Mouse (Mus musculus): ENCODE results near the gene Nos1. TPM values are rescaled to one million over a fixed set of nuclear protein-coding genes. Genes with fewer than 3 reads are reported as not detected.
A peak's percentile ranks its signal among the peaks of the same experiment; 100 is the strongest.

Nos1 gene
- polyA plus RNA-seq, 1 experiment from 2014 or later: 1.4 TPM

DNA sequence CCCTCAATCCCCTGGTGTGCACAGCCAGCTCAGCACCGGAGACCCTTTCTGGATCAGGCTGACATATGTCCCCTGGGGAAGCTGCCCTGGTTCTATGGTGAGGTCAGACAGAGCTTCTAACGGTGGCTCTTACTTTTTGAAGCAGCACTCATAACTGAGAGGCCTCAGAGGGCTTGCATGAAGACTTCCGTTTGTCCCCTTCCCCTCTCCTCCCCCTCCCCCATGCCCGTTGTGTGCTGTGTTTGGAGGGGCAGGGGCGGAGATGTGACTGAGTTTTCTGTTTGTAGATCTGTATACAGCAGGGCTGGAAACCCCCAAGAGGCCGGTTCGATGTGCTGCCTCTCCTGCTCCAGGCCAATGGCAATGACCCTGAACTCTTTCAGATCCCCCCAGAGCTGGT lies 122.7 kb downstream of the Nos1 start:
- ATAC-seq (ENCODE audit: insufficient read depth, low FRiP score, low read depth): no peak
- Histone ChIP-seq H3K4me1 (no peaks in the 10 kb centered on the region), H3K27ac (no peak overlapping the region), H3K9ac (no peak overlapping the region), H3K9me3 (no peaks in the 10 kb centered on the region), H3K36me3 (no peaks in the 10 kb centered on the region), H3K27me3 (replicated peaks) (no peaks in the 10 kb centered on the region), H3K4me3 (replicated peaks) (no peak overlapping the region), H3K4me2 (no peak overlapping the region)
- 39% methylated on average over 7 of the region's 7 CpGs for WGBS

DNA sequence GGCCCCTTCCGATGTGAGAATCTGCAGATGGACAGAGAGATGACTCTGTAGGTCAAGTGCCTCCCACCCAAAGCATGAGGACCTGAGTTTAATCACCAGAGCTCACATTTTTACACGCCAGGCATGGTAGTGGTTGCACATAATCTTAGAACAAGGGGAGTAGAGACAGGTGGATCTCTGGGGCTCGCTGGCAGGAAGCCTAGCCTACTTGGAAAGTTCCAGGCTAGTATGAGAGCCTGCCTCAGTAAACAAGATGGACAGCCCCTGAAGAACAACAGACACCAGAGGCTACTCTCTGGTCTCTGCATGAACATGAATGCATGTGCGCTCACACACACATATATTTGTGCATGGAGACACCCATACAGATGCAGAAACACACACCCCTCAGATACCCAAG lies 124.9 kb downstream of the Nos1 start:
- 78% methylated on average over 4 of the region's 4 CpGs for WGBS
- Histone ChIP-seq H3K36me3 (no peaks in the 10 kb centered on the region), H3K9me3 (no peaks in the 10 kb centered on the region), H3K4me1 (no peaks in the 10 kb centered on the region), H3K9ac (no peak overlapping the region), H3K27me3 (replicated peaks) (no peaks in the 10 kb centered on the region), H3K4me2 (no peak overlapping the region), H3K4me3 (replicated peaks) (no peak overlapping the region), H3K27ac (no peak overlapping the region)
- no peak for ATAC-seq (ENCODE audit: insufficient read depth, low FRiP score, low read depth)

DNA sequence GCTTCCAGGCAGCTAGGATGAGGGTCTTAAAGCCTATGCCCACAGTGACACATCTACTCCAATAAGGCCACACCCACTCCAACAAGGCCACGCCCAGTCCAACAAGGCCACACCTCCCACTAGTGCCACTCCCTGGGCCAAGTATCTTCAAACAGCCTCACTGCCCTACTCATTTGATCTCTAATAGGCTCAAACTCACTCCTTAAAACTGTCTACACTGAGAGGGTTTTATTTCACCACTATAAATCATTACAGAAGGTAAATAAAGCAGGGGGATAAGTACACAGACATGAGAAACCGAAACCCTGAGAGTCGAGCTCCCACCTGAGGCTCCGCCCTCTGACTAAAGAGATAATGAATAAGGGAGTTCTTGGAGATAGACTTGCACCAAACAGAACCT lies 128.7 kb downstream of the Nos1 start:
- no peak for ATAC-seq (ENCODE audit: insufficient read depth, low FRiP score, low read depth)
- 46% methylated on average over 4 of the region's 4 CpGs for WGBS
- Histone ChIP-seq H3K4me2 (no peak overlapping the region), H3K4me1 (no peaks in the 10 kb centered on the region), H3K27ac (no peak overlapping the region), H3K9me3 (no peaks in the 10 kb centered on the region), H3K9ac (no peak overlapping the region), H3K4me3 (replicated peaks) (no peak overlapping the region), H3K36me3 (no peaks in the 10 kb centered on the region), H3K27me3 (replicated peaks) (no peaks in the 10 kb centered on the region)

DNA sequence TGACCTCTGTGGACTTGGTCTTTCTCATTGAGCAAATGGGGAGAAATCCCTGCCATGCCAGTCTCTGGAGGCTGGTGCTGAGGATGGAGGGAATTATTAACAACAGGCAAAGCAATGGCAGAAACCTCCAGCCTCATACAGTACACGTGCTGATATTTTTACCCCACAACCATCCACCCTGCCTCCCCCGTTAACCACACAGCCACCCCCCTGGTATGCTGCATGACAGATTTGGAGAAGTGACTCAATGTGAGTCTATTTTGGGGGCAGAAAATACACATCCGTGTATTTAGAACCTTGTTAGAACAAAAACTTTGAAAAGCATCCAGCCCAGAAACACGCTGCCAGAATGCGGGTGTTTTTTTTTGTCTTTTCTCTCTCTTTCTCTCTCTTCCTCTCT lies 135.5 kb downstream of the Nos1 start:
- Histone ChIP-seq H3K27me3 (replicated peaks) (no peaks in the 10 kb centered on the region), H3K4me2 (no peak overlapping the region), H3K4me1 (no peaks in the 10 kb centered on the region), H3K27ac (no peak overlapping the region), H3K9ac (no peak overlapping the region), H3K4me3 (replicated peaks) (no peak overlapping the region), H3K9me3 (no peaks in the 10 kb centered on the region), H3K36me3 (no peaks in the 10 kb centered on the region)
- no peak for ATAC-seq (ENCODE audit: insufficient read depth, low FRiP score, low read depth)
- WGBS: 81% methylated on average over 5 of the region's 5 CpGs

DNA sequence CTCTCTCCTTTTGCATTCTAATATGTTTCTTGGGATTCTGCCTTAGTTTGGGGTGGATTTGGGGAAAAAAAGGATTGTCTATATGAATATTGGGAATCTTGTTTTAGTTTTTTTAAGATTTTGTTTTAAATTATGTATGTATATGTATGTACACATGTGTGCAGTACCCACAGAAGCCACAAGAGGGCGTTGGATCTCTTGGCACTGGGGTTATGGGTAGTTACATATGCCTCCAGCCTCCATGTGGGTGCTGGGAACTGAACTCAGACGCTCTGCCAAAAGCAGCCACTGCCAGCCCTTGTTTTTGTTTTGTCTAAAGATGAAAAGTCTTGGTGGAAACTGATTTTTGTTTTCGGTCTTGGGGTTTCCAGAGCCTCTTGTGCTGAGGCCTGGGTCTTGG lies 136.1 kb downstream of the Nos1 start:
- H3K4me2 ChIP-seq: no peak overlapping the region
- H3K36me3 ChIP-seq: no peaks in the 10 kb centered on the region
- H3K27me3 ChIP-seq (replicated peaks): no peaks in the 10 kb centered on the region
- H3K9ac ChIP-seq: no peak overlapping the region
- 63% methylated on average over 3 of the region's 3 CpGs for WGBS
- ATAC-seq (ENCODE audit: insufficient read depth, low FRiP score, low read depth): no peak
- H3K27ac ChIP-seq: no peak overlapping the region
- no peaks in the 10 kb centered on the region for H3K4me1 ChIP-seq
- no peak overlapping the region for H3K4me3 ChIP-seq (replicated peaks)
- H3K9me3 ChIP-seq: no peaks in the 10 kb centered on the region

DNA sequence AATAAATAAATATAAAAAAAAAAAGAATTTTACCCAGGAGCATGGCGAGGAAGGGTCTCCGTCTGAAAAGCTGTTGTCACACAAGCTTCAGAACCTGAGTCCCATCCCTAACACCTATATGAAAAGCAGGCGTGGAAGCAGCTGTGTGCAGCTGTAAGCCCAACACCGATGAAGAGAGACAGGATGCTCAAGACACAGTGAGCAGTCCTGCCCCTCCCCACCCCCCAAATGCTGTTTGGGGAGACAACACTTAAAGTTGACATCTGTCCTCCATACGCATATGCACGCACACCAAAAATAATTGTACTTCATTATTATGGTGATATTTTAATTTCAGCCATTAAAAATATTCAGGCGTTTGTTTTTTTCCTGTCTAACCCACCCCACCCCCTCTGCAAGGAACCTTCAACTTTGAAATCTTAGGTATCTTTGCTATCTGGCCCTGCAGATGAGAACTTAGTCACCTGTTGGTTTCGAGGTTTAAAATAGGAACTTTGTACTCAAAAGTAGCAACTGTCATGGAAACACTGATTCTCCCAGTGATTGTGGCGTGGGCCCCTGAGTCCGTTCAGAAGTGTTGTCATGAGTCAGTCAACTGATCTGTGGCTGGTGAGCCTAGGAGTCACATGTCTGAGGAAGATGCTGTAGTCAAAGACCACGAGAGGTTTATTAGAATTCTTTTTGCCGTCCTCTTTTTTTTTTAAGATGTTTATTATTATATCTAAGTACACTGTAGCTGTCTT lies 141.1 kb downstream of the Nos1 start:
- H3K4me2 ChIP-seq: no peak overlapping the region
- H3K27ac ChIP-seq: no peak overlapping the region
- H3K27me3 ChIP-seq (replicated peaks): no peaks in the 10 kb centered on the region
- no peaks in the 10 kb centered on the region for H3K9me3 ChIP-seq
- 82% methylated on average over 12 of the region's 12 CpGs for WGBS
- H3K36me3 ChIP-seq: no peaks in the 10 kb centered on the region
- H3K4me3 ChIP-seq (replicated peaks): no peak overlapping the region
- no peaks in the 10 kb centered on the region for H3K4me1 ChIP-seq
- ATAC-seq (ENCODE audit: insufficient read depth, low FRiP score, low read depth): no peak
- no peak overlapping the region for H3K9ac ChIP-seq

DNA sequence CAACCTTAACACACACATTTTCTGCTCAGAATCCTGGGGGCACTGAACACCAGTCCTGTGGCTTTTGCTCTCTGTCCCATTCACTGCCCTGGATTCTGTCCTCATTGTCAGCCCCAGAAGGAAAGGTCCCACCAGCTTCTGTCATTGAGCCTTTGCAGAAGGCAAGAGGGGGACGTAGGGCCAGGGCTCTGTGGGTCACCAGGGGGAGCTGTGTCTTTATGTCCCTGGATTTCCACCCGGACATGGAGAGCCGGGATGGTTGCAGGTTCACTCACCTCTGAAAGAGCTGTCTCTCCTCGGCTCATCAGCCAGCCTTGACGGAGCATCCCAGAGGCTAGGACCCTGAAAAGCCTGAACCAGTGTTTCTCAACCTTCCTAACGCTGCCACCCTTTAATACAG lies 142.9 kb downstream of the Nos1 start:
- H3K4me1 ChIP-seq: no peaks in the 10 kb centered on the region
- no peak for ATAC-seq (ENCODE audit: insufficient read depth, low FRiP score, low read depth)
- 31% methylated on average over 6 of the region's 6 CpGs for WGBS
- no peak overlapping the region for H3K27ac ChIP-seq
- H3K4me3 ChIP-seq (replicated peaks): no peak overlapping the region
- H3K27me3 ChIP-seq (replicated peaks): no peaks in the 10 kb centered on the region
- H3K4me2 ChIP-seq: no peak overlapping the region
- no peaks in the 10 kb centered on the region for H3K9me3 ChIP-seq
- H3K36me3 ChIP-seq: no peaks in the 10 kb centered on the region
- H3K9ac ChIP-seq: no peak overlapping the region

DNA sequence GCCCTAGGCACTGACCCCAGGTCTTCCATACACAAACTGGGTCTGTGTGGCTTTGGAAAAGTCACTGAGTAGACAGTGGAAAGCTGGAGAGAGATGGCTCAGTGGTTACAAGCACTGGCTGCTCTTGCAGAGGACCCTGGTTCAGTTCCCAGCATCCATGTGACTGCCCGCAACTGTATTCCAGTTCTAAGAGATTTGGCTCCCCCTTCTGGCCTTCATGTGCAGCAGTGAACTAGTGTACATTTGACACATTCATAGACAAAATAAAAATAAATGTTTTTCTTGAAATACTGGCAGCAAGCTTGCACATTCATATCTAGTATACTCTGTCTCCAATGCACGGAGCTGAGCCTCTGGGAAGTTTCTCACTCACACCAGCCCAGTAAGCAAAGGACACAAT lies 147.7 kb downstream of the Nos1 start:
- no peak overlapping the region for H3K4me3 ChIP-seq (replicated peaks)
- 89% methylated on average over 2 of the region's 2 CpGs for WGBS
- no peak overlapping the region for H3K9ac ChIP-seq
- H3K4me1 ChIP-seq: no peaks in the 10 kb centered on the region
- H3K4me2 ChIP-seq: no peak overlapping the region
- no peaks in the 10 kb centered on the region for H3K36me3 ChIP-seq
- no peak overlapping the region for H3K27ac ChIP-seq
- ATAC-seq (ENCODE audit: insufficient read depth, low FRiP score, low read depth): no peak
- no peaks in the 10 kb centered on the region for H3K27me3 ChIP-seq (replicated peaks)
- H3K9me3 ChIP-seq: no peaks in the 10 kb centered on the region

DNA sequence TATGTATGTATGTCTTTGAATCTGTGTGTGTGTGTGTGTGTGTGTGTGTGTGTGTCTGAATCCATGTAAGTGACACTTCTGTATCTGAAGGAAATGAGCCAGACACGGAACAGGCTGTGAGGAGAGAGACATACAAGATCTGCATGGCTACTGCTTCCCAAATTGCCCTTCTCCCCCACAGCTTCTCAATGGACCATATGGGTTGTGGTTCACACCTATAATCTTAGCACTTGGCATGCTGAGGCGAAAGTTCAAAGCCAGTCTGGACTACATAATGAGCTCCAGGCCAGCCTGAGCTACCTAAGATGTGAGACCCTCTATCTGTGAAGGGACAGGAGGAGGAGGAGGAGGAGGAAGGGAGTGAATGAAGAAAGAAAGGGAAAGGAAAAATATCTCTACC lies 151.4 kb downstream of the Nos1 start:
- ATAC-seq (ENCODE audit: insufficient read depth, low FRiP score, low read depth): no peak
- Histone ChIP-seq H3K36me3 (no peaks in the 10 kb centered on the region), H3K27me3 (replicated peaks) (peaks cover 1% of the 10 kb centered on the region; the same call in 1 of the 2 replicates), H3K4me2 (no peak overlapping the region), H3K4me3 (replicated peaks) (no peak overlapping the region), H3K27ac (no peak overlapping the region), H3K9me3 (no peaks in the 10 kb centered on the region), H3K4me1 (no peaks in the 10 kb centered on the region), H3K9ac (no peak overlapping the region)
- 82% methylated on average over 2 of the region's 2 CpGs for WGBS

DNA sequence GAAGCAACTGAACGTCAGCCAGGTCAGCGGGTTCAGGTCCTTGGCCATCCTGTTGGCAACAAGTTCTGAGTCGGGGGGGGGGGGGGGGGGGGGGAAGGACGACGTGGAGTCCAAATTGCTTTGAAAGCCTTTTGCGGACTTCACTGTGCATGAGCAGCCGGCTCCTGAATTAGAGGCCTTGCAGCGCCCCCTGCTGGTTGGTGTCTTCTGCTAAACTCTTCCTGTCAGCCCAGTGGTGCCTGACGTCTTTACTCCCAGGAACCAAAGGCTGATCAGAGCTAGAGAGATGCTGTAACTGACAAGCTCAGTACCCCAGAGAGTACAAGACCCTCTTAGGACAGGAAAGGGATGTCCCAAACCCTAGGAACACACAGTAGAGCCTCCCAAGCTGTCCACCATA lies 152.0 kb downstream of the Nos1 start:
- H3K4me1 ChIP-seq: no peaks in the 10 kb centered on the region
- H3K9me3 ChIP-seq: no peaks in the 10 kb centered on the region
- peaks cover 3% of the 10 kb centered on the region; the same call in 1 of the 2 replicates for H3K27me3 ChIP-seq (replicated peaks)
- no peak overlapping the region for H3K4me3 ChIP-seq (replicated peaks)
- H3K4me2 ChIP-seq: no peak overlapping the region
- H3K36me3 ChIP-seq: no peaks in the 10 kb centered on the region
- no peak for ATAC-seq (ENCODE audit: insufficient read depth, low FRiP score, low read depth)
- H3K9ac ChIP-seq: no peak overlapping the region
- WGBS: 0% methylated on average over 6 of the region's 9 CpGs
- H3K27ac ChIP-seq: no peak overlapping the region

DNA sequence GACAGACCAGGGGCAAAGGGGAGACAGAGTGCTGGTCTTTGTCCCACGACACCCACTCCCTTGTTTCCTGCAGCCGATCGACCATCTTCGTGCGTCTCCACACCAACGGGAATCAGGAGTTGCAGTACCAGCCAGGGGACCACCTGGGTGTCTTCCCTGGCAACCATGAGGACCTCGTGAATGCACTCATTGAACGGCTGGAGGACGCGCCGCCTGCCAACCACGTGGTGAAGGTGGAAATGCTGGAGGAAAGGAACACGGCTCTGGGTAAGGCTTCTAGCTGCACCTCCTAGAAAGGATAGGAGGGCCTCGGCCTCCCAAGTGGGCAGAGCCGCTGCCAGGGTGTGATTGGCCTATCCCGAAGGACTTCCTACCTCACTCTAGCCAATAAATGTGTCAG lies 155.5 kb downstream of the Nos1 start:
- Histone ChIP-seq H3K36me3 (no peaks in the 10 kb centered on the region), H3K4me2 (no peak overlapping the region), H3K9ac (no peak overlapping the region), H3K4me1 (no peaks in the 10 kb centered on the region), H3K4me3 (replicated peaks) (no peak overlapping the region), H3K27ac (no peak overlapping the region), H3K27me3 (replicated peaks) (peaks cover 3% of the 10 kb centered on the region; the same call in 1 of the 2 replicates), H3K9me3 (no peaks in the 10 kb centered on the region)
- no peak for ATAC-seq (ENCODE audit: insufficient read depth, low FRiP score, low read depth)
- WGBS: 63% methylated on average over 16 of the region's 16 CpGs

DNA sequence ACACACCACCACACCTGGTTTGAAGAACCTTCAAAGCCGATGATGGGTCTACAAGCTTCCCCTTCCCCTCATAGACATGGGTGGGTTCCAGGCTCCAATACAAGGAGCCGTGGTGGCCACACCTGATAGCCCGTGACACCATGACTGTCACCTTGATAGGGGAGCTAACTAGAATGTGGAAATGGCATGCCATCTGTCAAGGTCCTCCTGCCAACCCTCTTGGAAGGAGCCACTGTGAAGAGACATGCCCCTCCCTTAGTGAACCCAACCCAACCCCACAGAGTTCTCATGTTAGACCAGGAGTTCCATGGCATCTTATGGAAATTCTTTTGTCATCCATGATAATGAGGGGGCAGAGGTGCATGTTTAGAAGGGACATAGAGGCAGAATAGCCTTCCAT lies 156.4 kb downstream of the Nos1 start:
- peaks cover 3% of the 10 kb centered on the region; the same call in 1 of the 2 replicates for H3K27me3 ChIP-seq (replicated peaks)
- no peak overlapping the region for H3K4me3 ChIP-seq (replicated peaks)
- no peaks in the 10 kb centered on the region for H3K36me3 ChIP-seq
- H3K27ac ChIP-seq: no peak overlapping the region
- H3K9ac ChIP-seq: no peak overlapping the region
- no peaks in the 10 kb centered on the region for H3K4me1 ChIP-seq
- 79% methylated on average over 3 of the region's 3 CpGs for WGBS
- no peaks in the 10 kb centered on the region for H3K9me3 ChIP-seq
- ATAC-seq (ENCODE audit: insufficient read depth, low FRiP score, low read depth): no peak
- no peak overlapping the region for H3K4me2 ChIP-seq

DNA sequence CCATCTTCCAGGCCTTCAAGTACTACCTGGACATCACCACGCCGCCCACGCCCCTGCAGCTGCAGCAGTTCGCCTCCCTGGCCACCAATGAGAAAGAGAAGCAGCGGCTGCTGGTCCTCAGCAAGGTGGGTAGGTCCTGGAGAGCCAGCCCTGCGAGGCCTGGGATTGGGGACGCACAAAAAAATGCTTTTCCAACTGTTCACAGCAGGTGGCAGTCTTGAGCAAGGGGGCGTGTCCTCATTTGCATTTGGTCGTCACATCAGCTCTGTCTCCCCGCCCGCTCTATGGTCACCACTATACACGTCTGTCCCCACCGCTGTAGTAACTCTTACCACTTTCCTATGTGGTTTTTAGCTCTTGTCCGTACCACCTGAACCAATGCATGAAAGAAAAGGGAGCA lies 157.3 kb downstream of the Nos1 start:
- Histone ChIP-seq H3K27me3 (replicated peaks) (peaks cover 3% of the 10 kb centered on the region; the same call in 1 of the 2 replicates), H3K9me3 (no peaks in the 10 kb centered on the region), H3K4me3 (replicated peaks) (peak overlapping the region; percentile 33), H3K4me2 (peak overlapping the region; percentile 54), H3K4me1 (no peaks in the 10 kb centered on the region), H3K27ac (no peak overlapping the region), H3K9ac (no peak overlapping the region), H3K36me3 (no peaks in the 10 kb centered on the region)
- WGBS: 15% methylated on average over 14 of the region's 14 CpGs
- peak; percentile 53; the same call in 1 of the 2 replicates for ATAC-seq (ENCODE audit: insufficient read depth, low FRiP score, low read depth)
